Mouse (Mus musculus): ENCODE measurements around the gene Mki67. TPM values are rescaled to one million over a fixed set of nuclear protein-coding genes. Genes with fewer than 3 reads are reported as not detected.
A peak's percentile ranks its signal among the peaks of the same experiment; 100 is the strongest.

The Mki67 gene
- total and polyA plus RNA-seq, 3 experiments: 22.4 to 924 (median 272) TPM

DNA sequence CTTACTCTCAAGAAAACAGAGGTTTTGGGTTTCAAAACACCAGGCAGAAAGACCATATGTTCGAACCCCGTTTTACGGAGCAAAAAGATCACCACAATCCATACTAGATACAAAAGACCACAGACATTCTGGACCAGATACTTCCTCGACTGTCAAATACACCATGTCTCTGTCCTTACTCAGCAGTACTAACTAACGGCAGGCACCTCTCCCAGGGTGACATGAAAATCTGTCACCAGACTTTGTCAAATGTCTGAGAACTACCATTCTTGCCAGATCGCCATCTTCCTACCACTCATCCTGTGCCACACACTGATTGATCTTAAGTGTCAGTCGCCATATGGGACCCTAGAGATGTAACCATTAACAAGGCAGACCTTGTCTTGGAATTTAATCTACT, 995 bp downstream of the Mki67 start:
- Histone ChIP-seq H3K36me3 (replicated peaks) (peaks cover 26% of the 10 kb centered on the region), H3K27me3 (ENCODE audit: insufficient read depth, low read length) (0 out of 2 replicates have a peak, but pooled peaks cover 2% of the 10 kb centered on the region), H3K4me1 (ENCODE audit: insufficient read depth, low read depth, low read length) (peaks cover 37% of the 10 kb centered on the region), H3K9me3 (replicated peaks) (no peaks in the 10 kb centered on the region), H3K4me3 (ENCODE audit: low read depth, low read length) (peak overlapping the region; percentile 98)
- DNase-seq (ENCODE audit: low spot score) (peak; percentile 13), ATAC-seq (ENCODE audit: extremely low read depth, insufficient number of reproducible peaks, low FRiP score, poor library complexity, severe bottlenecking) (no peak)
- TF ChIP-seq GATA1 (IDR thresholded peaks at IDR 0.05; ENCODE audit: borderline replicate concordance, low read length) (no peak), POLR2AphosphoS5 (IDR thresholded peaks at IDR 0.05; ENCODE audit: insufficient replicate concordance, low read depth, low read length) (no peak), GATA2 (IDR thresholded peaks at IDR 0.05; ENCODE audit: borderline replicate concordance, low read depth, low read length) (no peak), TAL1 (conservative IDR thresholded peaks at IDR 0.05; ENCODE audit: low read depth, low read length) (no peak), CTCF (IDR thresholded peaks at IDR 0.05; ENCODE audit: low read depth, low read length) (no peak)

DNA sequence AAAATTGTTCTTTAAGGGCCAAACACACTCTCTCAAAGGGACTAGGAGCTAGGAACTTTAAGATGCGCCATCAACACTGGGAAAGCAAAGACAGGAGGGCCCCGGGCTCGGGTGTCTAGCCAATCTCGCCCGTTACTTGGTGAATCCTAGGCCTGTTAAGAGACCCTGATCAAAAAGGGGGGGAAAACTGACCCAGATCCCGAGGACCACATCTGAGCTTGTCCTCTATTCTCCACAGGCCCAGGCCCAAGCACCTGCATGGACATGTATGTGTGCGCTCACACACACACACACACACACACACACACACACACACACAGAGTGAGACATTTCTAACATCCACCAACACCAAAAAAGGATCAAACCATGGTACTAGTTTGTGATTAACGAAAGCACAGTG, 2.8 kb downstream of the Mki67 start:
- TF ChIP-seq GATA2 (IDR thresholded peaks at IDR 0.05; ENCODE audit: borderline replicate concordance, low read depth, low read length) (no peak), POLR2AphosphoS5 (IDR thresholded peaks at IDR 0.05; ENCODE audit: insufficient replicate concordance, low read depth, low read length) (no peak), CTCF (IDR thresholded peaks at IDR 0.05; ENCODE audit: low read depth, low read length) (no peak), TAL1 (conservative IDR thresholded peaks at IDR 0.05; ENCODE audit: low read depth, low read length) (no peak), GATA1 (IDR thresholded peaks at IDR 0.05; ENCODE audit: borderline replicate concordance, low read length) (no peak)
- peaks cover 34% of the 10 kb centered on the region for H3K4me1 ChIP-seq (ENCODE audit: insufficient read depth, low read depth, low read length)
- H3K36me3 ChIP-seq (replicated peaks): peaks cover 44% of the 10 kb centered on the region
- H3K9me3 ChIP-seq (replicated peaks): no peaks in the 10 kb centered on the region
- no peak for DNase-seq (ENCODE audit: low spot score)
- H3K27me3 ChIP-seq (ENCODE audit: insufficient read depth, low read length): no peaks in the 10 kb centered on the region
- no peak for ATAC-seq (ENCODE audit: extremely low read depth, insufficient number of reproducible peaks, low FRiP score, poor library complexity, severe bottlenecking)
- peak overlapping the region; percentile 54; the same call in 1 of the 2 replicates for H3K4me3 ChIP-seq (ENCODE audit: low read depth, low read length)

DNA sequence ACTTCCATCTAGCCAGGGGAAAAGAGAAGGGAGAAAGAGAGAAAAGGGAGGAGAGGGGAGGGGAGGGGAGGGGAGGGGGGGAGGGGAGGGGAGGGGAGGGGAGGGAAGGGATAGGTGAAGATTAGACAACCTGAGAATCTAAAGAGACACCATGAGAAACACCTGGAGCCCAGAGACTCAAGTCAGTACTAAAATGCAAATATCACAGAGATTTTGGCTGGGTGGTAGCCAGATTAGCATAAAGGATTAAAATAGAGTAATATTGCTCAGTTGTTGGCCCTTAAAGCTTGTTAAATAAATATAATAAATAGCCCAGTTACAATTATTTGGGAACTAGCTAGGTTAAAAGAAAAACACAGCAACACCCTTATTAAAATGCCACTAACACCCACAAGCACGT, 3.6 kb downstream of the Mki67 start:
- peaks cover 36% of the 10 kb centered on the region for H3K4me1 ChIP-seq (ENCODE audit: insufficient read depth, low read depth, low read length)
- H3K27me3 ChIP-seq (ENCODE audit: insufficient read depth, low read length): no peaks in the 10 kb centered on the region
- peaks cover 52% of the 10 kb centered on the region for H3K36me3 ChIP-seq (replicated peaks)
- no peak for ATAC-seq (ENCODE audit: extremely low read depth, insufficient number of reproducible peaks, low FRiP score, poor library complexity, severe bottlenecking)
- TF ChIP-seq GATA2 (IDR thresholded peaks at IDR 0.05; ENCODE audit: borderline replicate concordance, low read depth, low read length): no peak
- TF ChIP-seq GATA1 (IDR thresholded peaks at IDR 0.05; ENCODE audit: borderline replicate concordance, low read length): no peak
- TF ChIP-seq POLR2AphosphoS5 (IDR thresholded peaks at IDR 0.05; ENCODE audit: insufficient replicate concordance, low read depth, low read length): no peak
- TF ChIP-seq TAL1 (conservative IDR thresholded peaks at IDR 0.05; ENCODE audit: low read depth, low read length): no peak
- TF ChIP-seq CTCF (IDR thresholded peaks at IDR 0.05; ENCODE audit: low read depth, low read length): no peak
- H3K4me3 ChIP-seq (ENCODE audit: low read depth, low read length): no peak overlapping the region; the same call in 1 of the 2 replicates
- H3K9me3 ChIP-seq (replicated peaks): no peaks in the 10 kb centered on the region
- DNase-seq (ENCODE audit: low spot score): no peak

DNA sequence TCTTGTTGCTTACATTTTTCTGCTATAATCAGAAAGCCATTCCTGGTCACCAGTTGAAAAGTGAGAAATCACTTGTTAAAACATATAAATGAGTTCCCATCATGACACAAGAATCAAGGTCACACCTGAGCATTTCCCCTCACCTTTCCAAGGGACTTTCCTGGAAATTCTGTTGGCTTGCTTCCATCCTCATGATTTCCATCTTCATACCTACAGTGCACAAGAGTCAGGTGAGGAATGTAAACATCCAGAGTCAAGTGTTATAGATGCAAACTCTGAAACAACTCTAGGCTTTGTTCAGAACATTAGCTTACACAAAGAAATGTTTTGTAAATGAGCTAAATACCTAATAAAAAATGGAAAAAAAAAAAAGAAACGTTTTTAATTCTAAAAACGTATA, 5.5 kb downstream of the Mki67 start:
- H3K36me3 ChIP-seq (replicated peaks): peaks cover 70% of the 10 kb centered on the region
- no peak for DNase-seq (ENCODE audit: low spot score)
- H3K27me3 ChIP-seq (ENCODE audit: insufficient read depth, low read length): no peaks in the 10 kb centered on the region
- H3K9me3 ChIP-seq (replicated peaks): no peaks in the 10 kb centered on the region
- no peak for ATAC-seq (ENCODE audit: extremely low read depth, insufficient number of reproducible peaks, low FRiP score, poor library complexity, severe bottlenecking)
- H3K4me3 ChIP-seq (ENCODE audit: low read depth, low read length): no peak overlapping the region
- TF ChIP-seq POLR2AphosphoS5 (IDR thresholded peaks at IDR 0.05; ENCODE audit: insufficient replicate concordance, low read depth, low read length) (no peak), GATA2 (IDR thresholded peaks at IDR 0.05; ENCODE audit: borderline replicate concordance, low read depth, low read length) (no peak), TAL1 (conservative IDR thresholded peaks at IDR 0.05; ENCODE audit: low read depth, low read length) (no peak), CTCF (IDR thresholded peaks at IDR 0.05; ENCODE audit: low read depth, low read length) (no peak), GATA1 (IDR thresholded peaks at IDR 0.05; ENCODE audit: borderline replicate concordance, low read length) (no peak)
- H3K4me1 ChIP-seq (ENCODE audit: insufficient read depth, low read depth, low read length): peaks cover 28% of the 10 kb centered on the region

DNA sequence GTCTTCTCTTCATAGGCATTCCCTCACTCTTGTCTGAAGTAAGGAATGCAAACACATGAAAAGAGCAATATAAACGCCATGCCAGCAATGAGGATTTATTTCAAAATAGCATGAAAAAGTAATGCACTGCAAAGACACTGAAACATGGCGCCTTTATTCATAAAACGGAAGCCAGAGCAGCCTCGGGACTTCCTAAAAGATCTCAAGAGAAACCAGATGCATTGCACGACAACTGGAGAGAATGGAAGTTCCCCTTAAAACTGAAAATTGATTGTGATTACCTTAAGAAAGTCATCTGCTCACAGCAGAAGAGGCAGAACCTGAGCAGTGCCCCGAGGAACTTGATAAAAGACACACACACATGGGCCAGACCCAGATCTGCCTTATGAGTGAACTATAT, 10.4 kb downstream of the Mki67 start:
- no peak for ATAC-seq (ENCODE audit: extremely low read depth, insufficient number of reproducible peaks, low FRiP score, poor library complexity, severe bottlenecking)
- peaks cover 98% of the 10 kb centered on the region for H3K36me3 ChIP-seq (replicated peaks)
- DNase-seq (ENCODE audit: low spot score): no peak
- H3K4me3 ChIP-seq (ENCODE audit: low read depth, low read length): no peak overlapping the region
- no peak for TF ChIP-seq CTCF (IDR thresholded peaks at IDR 0.05; ENCODE audit: low read depth, low read length)
- TF ChIP-seq TAL1 (conservative IDR thresholded peaks at IDR 0.05; ENCODE audit: low read depth, low read length): no peak
- no peak for TF ChIP-seq POLR2AphosphoS5 (IDR thresholded peaks at IDR 0.05; ENCODE audit: insufficient replicate concordance, low read depth, low read length)
- TF ChIP-seq GATA2 (IDR thresholded peaks at IDR 0.05; ENCODE audit: borderline replicate concordance, low read depth, low read length): no peak
- TF ChIP-seq GATA1 (IDR thresholded peaks at IDR 0.05; ENCODE audit: borderline replicate concordance, low read length): no peak
- peaks cover 13% of the 10 kb centered on the region for H3K4me1 ChIP-seq (ENCODE audit: insufficient read depth, low read depth, low read length)
- H3K9me3 ChIP-seq (replicated peaks): no peaks in the 10 kb centered on the region
- no peaks in the 10 kb centered on the region for H3K27me3 ChIP-seq (ENCODE audit: insufficient read depth, low read length)

DNA sequence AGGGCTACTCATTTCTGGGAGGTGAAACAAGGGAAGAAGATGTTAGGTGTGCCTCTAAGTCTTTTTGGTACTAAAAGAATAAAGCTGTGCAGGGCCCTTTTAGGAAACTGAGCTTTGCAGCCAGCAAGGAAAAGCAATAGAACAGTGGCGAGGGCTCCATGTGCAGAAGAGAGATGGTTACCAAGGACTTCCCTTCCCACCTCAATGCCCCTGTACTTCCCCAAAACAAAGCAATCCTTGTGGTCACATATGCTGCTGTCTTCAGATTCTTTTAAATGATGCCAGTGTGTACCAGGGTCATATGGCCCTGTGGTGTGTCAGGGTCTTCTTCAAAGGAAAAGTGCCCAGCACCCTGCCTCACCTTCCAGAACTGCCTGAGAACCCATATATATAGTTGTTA, 11.1 kb downstream of the Mki67 start:
- Histone ChIP-seq H3K9me3 (replicated peaks) (no peaks in the 10 kb centered on the region), H3K36me3 (replicated peaks) (peaks cover 98% of the 10 kb centered on the region), H3K4me3 (ENCODE audit: low read depth, low read length) (no peak overlapping the region), H3K4me1 (ENCODE audit: insufficient read depth, low read depth, low read length) (peaks cover 7% of the 10 kb centered on the region), H3K27me3 (ENCODE audit: insufficient read depth, low read length) (no peaks in the 10 kb centered on the region)
- TF ChIP-seq CTCF (IDR thresholded peaks at IDR 0.05; ENCODE audit: low read depth, low read length) (no peak), POLR2AphosphoS5 (IDR thresholded peaks at IDR 0.05; ENCODE audit: insufficient replicate concordance, low read depth, low read length) (no peak), GATA1 (IDR thresholded peaks at IDR 0.05; ENCODE audit: borderline replicate concordance, low read length) (no peak), TAL1 (conservative IDR thresholded peaks at IDR 0.05; ENCODE audit: low read depth, low read length) (no peak), GATA2 (IDR thresholded peaks at IDR 0.05; ENCODE audit: borderline replicate concordance, low read depth, low read length) (no peak)
- ATAC-seq (ENCODE audit: extremely low read depth, insufficient number of reproducible peaks, low FRiP score, poor library complexity, severe bottlenecking) (no peak), DNase-seq (ENCODE audit: low spot score) (no peak)

Measured in G1E (cell line).